Mouse (Mus musculus) hindbrain, postnatal 0 days (tissue): ENCODE measurements at regions not wholly inside any gene's neighbourhood (a gene's known extent, or its start where the extent isn't known, plus 50 kb on each side); places are given as distances from the start of the nearest gene placed in this dataset.
A peak's percentile ranks its signal among the peaks of the same experiment; 100 is the strongest.

Source experiments
- ATAC-seq: fragments of 200-750 bp; cut with Nextera tagmentation; 2 replicates; pipeline ENCODE4 v1.8.0; 2017; ENCODE audit warnings: mild to moderate bottlenecking, moderate TSS enrichment, moderate library complexity
- DNase-seq: peaks from one replicate; pipeline ENCODE4 v3.0.0-alpha.2; 2015; ENCODE audit warnings: low spot score
- H3K27ac ChIP-seq: fragments of 300-500 bp; sonication (generic); 2 replicates; pipeline ENCODE4 v1.5.1; 2014; ENCODE audit warnings: mild to moderate bottlenecking
- H3K27me3 ChIP-seq: fragments of 300-500 bp; sonication (generic); 2 replicates; pipeline ENCODE4 v1.6.1; 2014; ENCODE audit warnings: low read length, mixed read lengths; ENCODE audit not compliant: insufficient read depth
- H3K36me3 ChIP-seq: fragments of 300-500 bp; sonication (generic); 2 replicates; pipeline ENCODE4 v1.6.1; 2014; ENCODE audit warnings: low read length, mixed read lengths; ENCODE audit not compliant: insufficient read depth
- H3K4me1 ChIP-seq: fragments of 300-500 bp; sonication (generic); 2 replicates; pipeline ENCODE4 v1.6.1; 2014; ENCODE audit warnings: antibody characterized with exemption, low read length, mixed read lengths; ENCODE audit not compliant: insufficient read depth
- H3K4me2 ChIP-seq: fragments of 300-500 bp; sonication (generic); 2 replicates; pipeline ENCODE4 v1.6.1; 2014; ENCODE audit warnings: low read depth, mild to moderate bottlenecking, low read length, moderate library complexity, mixed read lengths
- H3K4me3 ChIP-seq: fragments of 300-500 bp; sonication (generic); 2 replicates; pipeline ENCODE4 v1.5.1; 2014; ENCODE audit warnings: low read length
- H3K9ac ChIP-seq: fragments of 300-500 bp; sonication (generic); replicated peaks from 2 replicates; pipeline ENCODE4 v1.6.1; 2014; ENCODE audit warnings: mild to moderate bottlenecking, low read length, moderate library complexity, mixed read lengths
- H3K9me3 ChIP-seq: fragments of 300-500 bp; sonication (generic); 2 replicates; pipeline ENCODE4 v1.6.1; 2016; ENCODE audit warnings: low read length, mixed read lengths
- CTCF ChIP-seq: IDR thresholded peaks from 2 replicates; pipeline ENCODE4 v1.5.1; 2016; ENCODE audit warnings: antibody characterized with exemption, control low read depth, low read depth
- WGBS: fragments of 180-500 bp; shearing (Covaris S2); extraction: QIAGEN DNeasy Blood & Tissue Kit; methylation state at CpG from one replicate; pipeline ENCODE4 v1.1.7; 2014; 5-methylcytosine and 5-hydroxymethylcytosine counted together

DNA sequence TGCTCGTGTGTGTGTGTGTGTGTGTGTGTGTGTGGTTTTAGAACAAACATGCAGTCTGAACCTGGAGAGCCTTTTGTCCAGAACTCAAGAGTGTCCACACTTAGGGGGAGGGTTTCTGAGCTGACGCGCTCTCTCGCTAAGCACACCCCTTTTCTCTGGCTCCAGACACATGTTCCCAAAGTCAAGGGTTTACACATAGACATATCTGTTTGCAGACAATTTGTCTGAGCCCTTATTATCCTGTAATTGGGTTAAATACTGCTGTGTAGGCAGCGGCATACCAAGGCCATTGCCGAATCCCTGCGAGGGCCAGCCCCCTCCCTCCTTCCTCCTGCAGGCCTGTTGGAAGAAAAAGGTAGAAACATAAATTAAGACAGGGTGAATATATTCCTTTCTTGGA, 190.4 kb downstream of the Cdc5l start:
- DNase-seq (no peak), ATAC-seq (no peak)
- Histone ChIP-seq H3K27ac (no peak overlapping the region), H3K4me3 (no peak overlapping the region), H3K9me3 (no peaks in the 10 kb centered on the region), H3K4me1 (0 out of 2 replicates have a peak, but pooled peaks cover 5% of the 10 kb centered on the region), H3K27me3 (no peaks in the 10 kb centered on the region), H3K9ac (no peak overlapping the region), H3K4me2 (no peak overlapping the region), H3K36me3 (no peaks in the 10 kb centered on the region)
- TF ChIP-seq CTCF: no peak
- 74% methylated on average over 7 of the region's 7 CpGs for WGBS

GRCm38 (mm10) chr17:45242076-45242475, 191.5 kb downstream of the Cdc5l start:
- no peak for TF ChIP-seq CTCF
- H3K9me3 ChIP-seq: no peaks in the 10 kb centered on the region
- H3K4me1 ChIP-seq: 0 out of 2 replicates have a peak, but pooled peaks cover 5% of the 10 kb centered on the region
- H3K27me3 ChIP-seq: no peaks in the 10 kb centered on the region
- WGBS: 92% methylated on average over 6 of the region's 6 CpGs
- no peak overlapping the region for H3K4me2 ChIP-seq
- ATAC-seq (no peak), DNase-seq (no peak)
- no peak overlapping the region for H3K9ac ChIP-seq
- no peak overlapping the region for H3K4me3 ChIP-seq
- H3K27ac ChIP-seq: no peak overlapping the region
- H3K36me3 ChIP-seq: no peaks in the 10 kb centered on the region

DNA sequence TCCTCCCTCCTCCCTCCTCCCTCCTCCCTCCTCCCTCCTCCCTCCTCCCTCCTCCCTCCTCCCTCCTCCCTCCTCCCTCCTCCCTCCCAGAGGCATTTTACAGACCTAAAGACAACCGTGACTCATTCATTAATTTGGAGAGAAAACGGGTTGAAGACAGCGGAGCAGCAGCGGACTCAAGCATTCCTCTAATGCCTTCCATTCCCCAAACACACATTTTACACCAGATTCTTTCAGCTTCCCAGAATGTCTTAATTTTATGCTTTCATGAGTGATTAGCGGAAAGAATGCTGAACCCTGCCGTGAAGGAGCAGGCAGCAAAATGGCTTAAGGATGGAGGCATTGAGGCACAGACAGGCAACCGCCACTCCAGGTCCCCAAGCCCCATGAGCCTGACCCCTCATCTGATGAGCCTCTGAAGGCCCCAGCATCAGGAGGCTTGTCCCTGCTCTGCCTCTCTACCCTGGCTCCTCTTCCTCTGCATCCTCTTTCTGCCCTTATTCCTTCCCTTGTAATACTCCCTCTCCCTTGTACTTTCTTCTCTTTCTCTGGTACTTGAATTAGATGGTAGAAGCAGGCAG, 192.5 kb downstream of the Cdc5l start:
- Histone ChIP-seq H3K27me3 (no peaks in the 10 kb centered on the region), H3K4me1 (0 out of 2 replicates have a peak, but pooled peaks cover 5% of the 10 kb centered on the region), H3K9ac (no peak overlapping the region), H3K4me2 (no peak overlapping the region), H3K9me3 (no peaks in the 10 kb centered on the region), H3K4me3 (no peak overlapping the region), H3K27ac (no peak overlapping the region), H3K36me3 (no peaks in the 10 kb centered on the region)
- ATAC-seq (no peak), DNase-seq (no peak)
- no peak for TF ChIP-seq CTCF
- 20% methylated on average over 7 of the region's 7 CpGs for WGBS

GRCm38 (mm10) chr17:45240545-45240944, 193.0 kb downstream of the Cdc5l start:
- H3K27me3 ChIP-seq: no peaks in the 10 kb centered on the region
- H3K9ac ChIP-seq: no peak overlapping the region
- WGBS: 58% methylated on average over 6 of the region's 6 CpGs
- TF ChIP-seq CTCF: no peak
- no peaks in the 10 kb centered on the region for H3K9me3 ChIP-seq
- ATAC-seq (no peak), DNase-seq (no peak)
- 0 out of 2 replicates have a peak, but pooled peaks cover 5% of the 10 kb centered on the region for H3K4me1 ChIP-seq
- H3K4me3 ChIP-seq: no peak overlapping the region
- H3K36me3 ChIP-seq: no peaks in the 10 kb centered on the region
- H3K4me2 ChIP-seq: no peak overlapping the region
- H3K27ac ChIP-seq: no peak overlapping the region

DNA sequence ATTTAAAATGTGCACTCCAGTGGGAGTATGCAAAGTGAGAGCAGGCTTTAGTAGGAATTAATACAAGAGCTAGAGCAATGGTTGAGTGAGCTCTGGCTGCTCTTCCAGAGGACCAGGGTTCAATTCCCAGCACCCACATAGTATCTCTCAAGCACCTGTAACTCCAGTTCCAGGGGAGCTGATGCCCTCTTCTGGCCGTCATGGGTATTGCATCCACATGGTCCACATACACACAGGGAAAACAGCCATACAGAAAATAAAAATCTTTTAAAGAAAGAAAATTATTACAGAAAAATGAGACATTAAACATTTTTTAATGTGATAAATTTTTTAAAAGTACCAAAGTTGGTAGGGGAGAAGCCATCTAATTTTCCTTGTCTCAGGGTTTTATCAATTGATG, 196.3 kb downstream of the Cdc5l start:
- Histone ChIP-seq H3K36me3 (no peaks in the 10 kb centered on the region), H3K9ac (no peak overlapping the region), H3K4me3 (no peak overlapping the region), H3K27me3 (no peaks in the 10 kb centered on the region), H3K27ac (no peak overlapping the region), H3K4me2 (no peak overlapping the region), H3K4me1 (0 out of 2 replicates have a peak, but pooled peaks cover 5% of the 10 kb centered on the region), H3K9me3 (no peaks in the 10 kb centered on the region)
- TF ChIP-seq CTCF: peak; percentile 21; the same call in 1 of the 2 replicates
- ATAC-seq (no peak), DNase-seq (no peak)
- 82% methylated on average over 1 of the region's 1 CpGs for whole genome bisulfite sequencing

- no peak for TF ChIP-seq CTCF
- Histone ChIP-seq H3K4me2 (no peak overlapping the region), H3K27me3 (no peaks in the 10 kb centered on the region), H3K4me1 (0 out of 2 replicates have a peak, but pooled peaks cover 5% of the 10 kb centered on the region), H3K9ac (no peak overlapping the region), H3K27ac (no peak overlapping the region), H3K36me3 (no peaks in the 10 kb centered on the region), H3K4me3 (no peak overlapping the region), H3K9me3 (no peaks in the 10 kb centered on the region)
- ATAC-seq (no peak), DNase-seq (no peak)
- 87% methylated on average over 7 of the region's 7 CpGs for WGBS
Observed at GRCm38 (mm10) chr17:45235401-45235800, 198.1 kb downstream of the Cdc5l start.

DNA sequence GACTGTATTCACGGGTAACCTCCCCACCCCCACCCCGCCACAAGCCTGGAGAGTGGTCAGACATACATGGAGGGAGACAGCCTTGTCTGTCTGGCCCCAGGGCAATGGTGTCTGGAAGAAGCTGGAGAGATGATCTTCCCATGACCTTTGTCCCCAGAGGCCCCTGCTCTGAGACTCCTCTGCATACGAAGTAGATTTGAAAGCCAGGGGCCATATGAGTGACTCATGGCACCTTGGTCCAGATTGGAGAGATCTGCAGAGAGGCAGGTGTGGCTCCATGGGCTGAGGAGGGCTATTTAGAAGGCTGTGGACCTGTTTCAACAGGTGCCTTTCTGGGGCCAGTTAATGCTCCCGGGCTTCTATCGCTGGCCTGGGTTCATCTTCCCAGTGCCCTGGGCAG, 200.7 kb downstream of the Cdc5l start:
- no peak overlapping the region for H3K4me3 ChIP-seq
- no peak for DNase-seq
- H3K4me1 ChIP-seq: no peaks in the 10 kb centered on the region
- H3K27me3 ChIP-seq: no peaks in the 10 kb centered on the region
- no peak overlapping the region for H3K4me2 ChIP-seq
- H3K9ac ChIP-seq: no peak overlapping the region
- no peak overlapping the region for H3K27ac ChIP-seq
- 67% methylated on average over 5 of the region's 5 CpGs for WGBS
- TF ChIP-seq CTCF: no peak
- H3K9me3 ChIP-seq: no peaks in the 10 kb centered on the region
- ATAC-seq: no peak
- no peaks in the 10 kb centered on the region for H3K36me3 ChIP-seq
